Mouse (Mus musculus) right cerebral cortex, postnatal 14 days (tissue): ENCODE results near the gene Ilk.
A peak's percentile ranks its signal among the peaks of the same experiment; 100 is the strongest.

ENCODE experiments used
- DNase-seq: peaks from one replicate; pipeline ENCODE4 v3.0.0; 2022

The Ilk gene

GRCm38 (mm10) chr7:105787285-105788140 is 51.1 kb downstream of the Ilk start, which contains the start of gene Dchs1:
Gene Dchs1 (minus strand): TSS chr7:105787654.
- peak; percentile 41 for DNase-seq

GRCm38 (mm10) chr7:105791147-105791546 is 54.8 kb downstream of the Ilk start:
- no peak for DNase-seq
